Mouse (Mus musculus) liver, adult 2 months (tissue): ENCODE results near the gene Snx27.

Experiments used
- CTCF ChIP-seq: fragments of 200-500 bp; IDR thresholded peaks from 2 replicates; pipeline ENCODE4 v1.5.1; 2011; ENCODE audit warnings: low read depth, low read length, control low read depth
- POLR2A ChIP-seq: fragments of 200-500 bp; IDR thresholded peaks from 2 replicates; pipeline ENCODE4 v1.6.1; 2011; ENCODE audit warnings: low read length, control low read depth; ENCODE audit not compliant: insufficient read depth; ENCODE audit errors: extremely low read depth

- TF ChIP-seq CTCF (no peak), POLR2A (no peak)
Observed at GRCm38 (mm10) chr3:94480291-94480884, 102.1 kb downstream of the Snx27 start, which contains the start of gene Riiad1.
